Mouse (Mus musculus): ENCODE results near the gene Spo11. TPM values are rescaled to one million over a fixed set of nuclear protein-coding genes. Genes with fewer than 3 reads are reported as not detected.
A peak's percentile ranks its signal among the peaks of the same experiment; 100 is the strongest.

Gene Spo11
- total RNA-seq, 2 experiments from 2014 or later, result 0.11 TPM; not detected in 1

- DNase-seq, result no peak
- intact Hi-C loops (cut with DNase I; ENCODE audit: low total_unique reads), result no loop called here
These were observed 49.2 kb downstream of the Spo11 start for GRCm38 (mm10) chr2:173026688-173027131.

GRCm38 (mm10) chr2:173027169-173027823, 49.8 kb downstream of the Spo11 start:
- intact Hi-C loops (cut with DNase I; ENCODE audit: low total_unique reads), result no loop called here
- DNase-seq, result no peak

- peak; percentile 37 for DNase-seq
These were observed 50.5 kb downstream of the Spo11 start for GRCm38 (mm10) chr2:173027824-173028495.

GRCm38 (mm10) chr2:173028508-173029031, 51.1 kb downstream of the Spo11 start:
- DNase-seq, result no peak
- intact Hi-C loops (cut with DNase I; ENCODE audit: low total_unique reads), result no loop called here

More at GRCm38 (mm10) chr2:173027824-173028495, 50.5 kb downstream of the Spo11 start:
- intact Hi-C loops (cut with DNase I; ENCODE audit: low total_unique reads), result no loop called here

- DNase-seq, result no peak
- intact Hi-C loops (cut with DNase I; ENCODE audit: low total_unique reads), result no loop called here
These were observed 53.3 kb downstream of the Spo11 start for GRCm38 (mm10) chr2:173030591-173031338.

- DNase-seq, result no peak
- intact Hi-C loops (cut with DNase I; ENCODE audit: low total_unique reads), result no loop called here
These were observed 56.0 kb downstream of the Spo11 start for GRCm38 (mm10) chr2:173033531-173033930.

- no peak for DNase-seq
- intact Hi-C loops (cut with DNase I; ENCODE audit: low total_unique reads), result no loop called here
These were observed 57.5 kb downstream of the Spo11 start for GRCm38 (mm10) chr2:173034998-173035397.

GRCm38 (mm10) chr2:173035653-173036052, 58.2 kb downstream of the Spo11 start:
- DNase-seq, result no peak
- intact Hi-C loops (cut with DNase I; ENCODE audit: low total_unique reads), result no loop called here

GRCm38 (mm10) chr2:173036055-173036454, 58.6 kb downstream of the Spo11 start:
- intact Hi-C loops (cut with DNase I; ENCODE audit: low total_unique reads), result no loop called here
- no peak for DNase-seq

GRCm38 (mm10) chr2:173036611-173037010, 59.1 kb downstream of the Spo11 start:
- intact Hi-C loops (cut with DNase I; ENCODE audit: low total_unique reads), result no loop called here
- no peak for DNase-seq

GRCm38 (mm10) chr2:173037347-173037746, 59.8 kb downstream of the Spo11 start:
- intact Hi-C loops (cut with DNase I; ENCODE audit: low total_unique reads), result no loop called here
- DNase-seq, result no peak

GRCm38 (mm10) chr2:173037827-173038607, 60.5 kb downstream of the Spo11 start:
- DNase-seq, result no peak
- intact Hi-C loops (cut with DNase I; ENCODE audit: low total_unique reads), result no loop called here

GRCm38 (mm10) chr2:173039041-173039440, 61.5 kb downstream of the Spo11 start:
- DNase-seq, result no peak
- intact Hi-C loops (cut with DNase I; ENCODE audit: low total_unique reads), result no loop called here

GRCm38 (mm10) chr2:173040803-173041202, 63.3 kb downstream of the Spo11 start:
- intact Hi-C loops (cut with DNase I; ENCODE audit: low total_unique reads), result no loop called here
- no peak for DNase-seq

- intact Hi-C loops (cut with DNase I; ENCODE audit: low total_unique reads), result no loop called here
- DNase-seq, result no peak
These were observed 63.7 kb downstream of the Spo11 start for GRCm38 (mm10) chr2:173041242-173041641.

GRCm38 (mm10) chr2:173041893-173042292, 64.4 kb downstream of the Spo11 start:
- no peak for DNase-seq
- intact Hi-C loops (cut with DNase I; ENCODE audit: low total_unique reads), result no loop called here

GRCm38 (mm10) chr2:173042504-173043162, 65.1 kb downstream of the Spo11 start:
- no peak for DNase-seq
- intact Hi-C loops (cut with DNase I; ENCODE audit: low total_unique reads), result no loop called here
